Mouse (Mus musculus) megakaryocyte progenitor cell, adult 5-6 weeks (primary cell): ENCODE results near the gene Cep19. TPM values are rescaled to one million over a fixed set of nuclear protein-coding genes. Genes with fewer than 3 reads are reported as not detected.

Experiments
- ATAC-seq: replicated peaks from 2 replicates; pipeline ENCODE4 v1.8.0; 2016; ENCODE audit warnings: mild to moderate bottlenecking, moderate TSS enrichment, inconsistent platforms; ENCODE audit not compliant: poor library complexity
- total RNA-seq, 2 experiments: library from RNA; stranded (forward) in 1 of 2; stranded (reverse) in 1 of 2; fragments of 157-497, 149-512 nt in 1 of 2; fragments of 200-1000 nt in 1 of 2; gene quantifications; 2 replicates each; pipeline versions ENCODE4 v1.2.3 to v1.2.4; 2015 to 2017

Gene Cep19
- total RNA-seq, 2 experiments from 2014 or later = 22.8 to 29.0 TPM

GRCm38 (mm10) chr16:32105698-32106097 lies 6.1 kb downstream of the Cep19 start:
- no peak for ATAC-seq

GRCm38 (mm10) chr16:32107342-32108045 lies 7.9 kb downstream of the Cep19 start:
- ATAC-seq = peak; percentile 61

- ATAC-seq = peak; percentile 59
Measured at GRCm38 (mm10) chr16:32108170-32108569, 8.6 kb downstream of the Cep19 start.

- no peak for ATAC-seq
Measured at GRCm38 (mm10) chr16:32108578-32108977, 9.0 kb downstream of the Cep19 start.

GRCm38 (mm10) chr16:32110951-32111699 lies 11.5 kb downstream of the Cep19 start:
- 0 out of 2 replicates have a peak, but pooled peaks have one; percentile 21 for ATAC-seq

GRCm38 (mm10) chr16:32113541-32114218 lies 14.1 kb downstream of the Cep19 start:
- peak; percentile 71 for ATAC-seq

GRCm38 (mm10) chr16:32114406-32114805 lies 14.8 kb downstream of the Cep19 start:
- no peak for ATAC-seq

GRCm38 (mm10) chr16:32114968-32115695 lies 15.5 kb downstream of the Cep19 start:
- ATAC-seq = peak; percentile 67

GRCm38 (mm10) chr16:32115781-32116180 lies 16.2 kb downstream of the Cep19 start:
- ATAC-seq = no peak

GRCm38 (mm10) chr16:32116186-32116585 lies 16.6 kb downstream of the Cep19 start:
- no peak for ATAC-seq

- no peak for ATAC-seq
Measured at GRCm38 (mm10) chr16:32120454-32120853, 20.9 kb downstream of the Cep19 start.

GRCm38 (mm10) chr16:32124020-32124419 lies 24.4 kb downstream of the Cep19 start:
- ATAC-seq = no peak

- ATAC-seq = peak; percentile 84
Measured at GRCm38 (mm10) chr16:32124444-32125335, 25.1 kb downstream of the Cep19 start.

- no peak for ATAC-seq
Measured at GRCm38 (mm10) chr16:32125364-32125763, 25.8 kb downstream of the Cep19 start.

GRCm38 (mm10) chr16:32127046-32127445 lies 27.4 kb downstream of the Cep19 start:
- no peak for ATAC-seq

GRCm38 (mm10) chr16:32129449-32130189 lies 30.0 kb downstream of the Cep19 start:
- peak; percentile 21 for ATAC-seq

GRCm38 (mm10) chr16:32130190-32130826 lies 30.7 kb downstream of the Cep19 start:
- peak; percentile 96 for ATAC-seq

- no peak for ATAC-seq
Measured at GRCm38 (mm10) chr16:32133148-32133547, 33.5 kb downstream of the Cep19 start.
